Mouse (Mus musculus): ENCODE data around the gene Prmt8.

Gene Prmt8

DNA sequence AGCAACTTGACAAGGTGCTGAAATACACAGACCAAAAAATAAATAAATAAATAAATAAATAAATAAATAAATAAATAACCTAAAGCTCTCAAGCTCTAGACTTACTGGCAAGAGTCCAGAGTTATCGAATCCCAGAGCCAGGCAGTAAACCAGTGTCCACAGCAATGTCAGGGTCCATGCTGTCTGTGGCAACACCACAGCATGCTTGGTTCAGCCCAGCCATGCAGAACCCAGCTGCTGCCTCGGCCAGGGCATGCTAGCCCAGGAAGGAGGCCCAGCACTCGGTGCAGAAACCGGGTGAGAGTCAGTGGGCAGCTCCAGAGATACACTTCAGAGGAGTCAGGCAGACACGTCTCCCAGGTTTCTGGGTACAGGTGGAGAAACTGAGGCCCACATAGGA lies 29.4 kb downstream of the Prmt8 start:
- DNase-seq (ENCODE audit: low spot score), result no peak

GRCm38 (mm10) chr6:127735130-127735981 lies 33.9 kb downstream of the Prmt8 start:
- no peak for DNase-seq (ENCODE audit: low spot score)

DNA sequence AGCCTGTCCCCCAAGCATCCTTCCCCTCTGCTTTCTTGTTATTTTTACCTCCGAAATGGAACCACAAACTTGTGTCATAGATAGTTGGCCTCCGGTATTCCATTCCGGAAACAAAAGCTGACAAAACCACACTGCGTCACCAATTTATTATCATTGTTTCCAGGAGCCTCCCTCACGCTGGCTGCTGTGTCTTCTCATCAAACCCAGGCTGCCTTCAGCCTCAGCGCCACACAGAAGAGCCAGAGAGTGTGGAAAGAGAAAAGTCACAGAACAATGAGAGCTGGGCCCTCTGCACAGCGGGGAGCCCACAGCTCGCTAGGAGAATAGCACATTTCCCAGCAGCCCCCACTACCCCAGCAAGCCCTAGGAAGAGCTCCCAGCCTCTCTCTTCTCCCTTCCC lies 46.1 kb downstream of the Prmt8 start:
- no peak for DNase-seq (ENCODE audit: low spot score)

DNA sequence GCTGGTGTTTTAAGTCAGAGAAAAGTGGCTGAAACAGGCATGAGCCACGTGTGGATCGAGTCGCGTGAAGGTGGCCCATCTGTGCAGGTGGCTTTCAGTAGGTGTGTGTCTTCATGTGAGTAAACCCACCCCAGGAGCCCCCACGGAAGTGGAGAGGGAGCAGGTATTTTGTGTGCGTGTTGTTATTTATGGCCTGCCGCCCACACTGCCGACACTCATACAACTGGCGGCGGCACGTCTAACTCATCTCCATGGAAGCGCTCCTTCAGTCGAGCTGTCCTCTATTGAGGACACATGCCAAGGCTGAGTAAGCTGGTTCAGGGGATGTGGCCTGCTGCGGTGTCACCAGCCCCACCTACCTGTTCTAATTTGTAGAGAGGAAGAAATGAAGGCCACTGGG lies 49.4 kb downstream of the Prmt8 start:
- no peak for DNase-seq (ENCODE audit: low spot score)

GRCm38 (mm10) chr6:127717239-127718137 lies 51.8 kb downstream of the Prmt8 start:
- DNase-seq (ENCODE audit: low spot score), result no peak

- DNase-seq (ENCODE audit: low spot score), result no peak
Observed at GRCm38 (mm10) chr6:127715428-127715827, 53.8 kb downstream of the Prmt8 start.

GRCm38 (mm10) chr6:127714906-127715305 lies 54.4 kb downstream of the Prmt8 start:
- DNase-seq (ENCODE audit: low spot score), result no peak

GRCm38 (mm10) chr6:127708218-127708628 lies 61.0 kb downstream of the Prmt8 start:
- DNase-seq (ENCODE audit: low spot score), result no peak

- no peak for DNase-seq (ENCODE audit: low spot score)
Observed at GRCm38 (mm10) chr6:127701036-127701783, 68.1 kb downstream of the Prmt8 start.

DNA sequence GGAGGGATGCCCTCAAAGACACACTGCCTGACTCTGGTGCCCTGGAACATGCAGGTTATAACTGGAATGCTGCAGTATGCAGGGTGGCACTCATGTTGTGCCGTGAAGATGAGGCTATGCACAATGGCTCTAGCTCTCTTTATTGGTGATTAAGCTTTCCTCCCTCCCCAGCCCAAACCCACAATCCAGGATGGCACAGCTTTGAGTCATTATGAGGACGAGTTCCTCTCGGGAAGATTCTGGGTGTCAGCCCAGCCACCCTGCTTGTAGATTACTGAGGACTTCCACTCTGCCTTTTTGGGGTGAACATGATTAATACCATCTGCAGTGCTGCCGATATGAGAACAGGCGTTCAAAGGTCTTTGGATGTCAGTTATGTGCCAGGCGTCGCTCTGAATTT lies 75.6 kb downstream of the Prmt8 start:
- no peak for DNase-seq (ENCODE audit: low spot score)

- DNase-seq (ENCODE audit: low spot score), result no peak
Observed at GRCm38 (mm10) chr6:127692298-127692697, 77.0 kb downstream of the Prmt8 start.

GRCm38 (mm10) chr6:127687181-127687860 lies 82.0 kb downstream of the Prmt8 start:
- DNase-seq (ENCODE audit: low spot score), result no peak

- DNase-seq (ENCODE audit: low spot score), result no peak
Observed at GRCm38 (mm10) chr6:127684981-127685380, 84.3 kb downstream of the Prmt8 start.

- no peak for DNase-seq (ENCODE audit: low spot score)
Observed at GRCm38 (mm10) chr6:127683561-127683960, 85.7 kb downstream of the Prmt8 start.

GRCm38 (mm10) chr6:127680784-127681183 lies 88.5 kb downstream of the Prmt8 start:
- DNase-seq (ENCODE audit: low spot score), result no peak

DNA sequence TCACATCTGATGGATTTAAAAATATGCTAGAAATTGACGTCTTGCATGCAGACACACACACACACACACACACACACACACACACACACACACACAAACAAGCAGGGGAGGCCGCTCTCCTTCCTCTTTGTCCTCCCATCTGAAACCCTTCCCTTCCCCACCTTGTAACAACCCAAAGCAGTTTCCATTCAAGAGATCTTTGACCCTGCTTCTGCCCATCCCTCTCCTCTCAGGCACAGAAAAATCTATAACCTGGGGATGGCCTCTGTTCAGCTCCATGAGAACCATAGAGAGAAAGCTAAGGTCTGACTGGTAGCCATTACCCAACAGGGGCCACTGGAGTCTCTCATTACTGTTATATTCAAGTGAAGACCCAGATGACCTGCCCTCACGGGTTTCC lies 90.3 kb downstream of the Prmt8 start:
- no peak for DNase-seq (ENCODE audit: low spot score)

GRCm38 (mm10) chr6:127678320-127678719 lies 91.0 kb downstream of the Prmt8 start:
- DNase-seq (ENCODE audit: low spot score), result no peak

DNA sequence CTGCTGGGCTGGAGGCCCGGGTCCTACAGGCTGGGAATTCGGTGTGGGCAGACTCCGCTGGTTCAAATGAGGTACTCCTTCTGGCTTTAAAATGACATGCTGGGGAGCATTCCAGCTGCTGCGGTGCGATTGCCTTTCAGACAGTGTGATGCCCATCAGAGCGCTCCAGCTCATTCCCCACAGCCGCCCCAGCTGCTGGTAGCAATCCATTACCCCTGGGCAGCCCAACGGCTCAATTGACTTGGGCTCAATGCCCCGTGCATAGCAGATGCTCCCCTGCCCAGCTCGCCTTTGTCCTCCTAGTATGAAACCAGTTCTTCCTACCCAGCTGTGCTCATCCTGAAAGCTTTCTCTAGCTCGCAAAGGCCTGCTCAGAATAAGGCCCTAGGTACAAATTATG lies 92.4 kb downstream of the Prmt8 start:
- no peak for DNase-seq (ENCODE audit: low spot score)

DNA sequence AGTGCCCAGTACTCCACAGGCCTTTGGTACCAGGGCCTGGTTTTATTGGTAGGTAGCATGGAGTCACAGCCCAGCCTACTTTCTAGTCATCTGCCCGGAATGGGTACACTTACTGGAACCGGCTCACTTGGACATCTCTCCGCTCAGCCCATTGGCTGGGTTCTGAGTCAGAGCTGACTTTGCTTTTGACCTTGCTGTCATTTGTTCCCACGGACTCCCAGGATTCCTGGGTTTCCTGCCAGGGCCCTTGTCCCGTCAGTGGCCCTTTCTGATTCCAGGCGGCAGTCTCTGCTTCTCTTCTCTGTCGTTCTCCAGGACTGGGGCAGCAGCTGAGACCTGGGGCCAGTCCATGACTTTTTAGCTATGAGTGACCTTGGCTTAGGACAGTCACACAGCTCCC lies 97.2 kb downstream of the Prmt8 start:
- no peak for DNase-seq (ENCODE audit: low spot score)

DNA sequence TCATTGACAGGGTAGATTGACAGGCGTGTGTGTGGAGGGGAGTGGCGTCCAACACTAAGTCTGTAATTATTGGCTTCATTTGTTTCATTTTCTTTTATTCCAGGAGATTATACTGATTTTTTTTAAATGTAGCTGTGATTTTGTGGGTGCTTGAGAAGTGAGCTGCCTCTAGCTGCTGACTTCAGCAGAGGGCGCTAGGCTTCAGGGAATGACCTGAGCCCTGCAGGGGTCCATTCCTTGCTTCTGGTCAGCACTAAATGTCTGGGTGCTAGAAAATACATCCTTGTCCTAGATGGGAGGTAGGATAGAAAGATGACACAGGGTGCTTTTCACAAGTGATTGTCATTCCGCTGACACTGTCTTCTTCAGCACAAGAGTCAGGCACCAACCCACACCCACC lies 99.2 kb downstream of the Prmt8 start:
- no peak for DNase-seq (ENCODE audit: low spot score)

DNA sequence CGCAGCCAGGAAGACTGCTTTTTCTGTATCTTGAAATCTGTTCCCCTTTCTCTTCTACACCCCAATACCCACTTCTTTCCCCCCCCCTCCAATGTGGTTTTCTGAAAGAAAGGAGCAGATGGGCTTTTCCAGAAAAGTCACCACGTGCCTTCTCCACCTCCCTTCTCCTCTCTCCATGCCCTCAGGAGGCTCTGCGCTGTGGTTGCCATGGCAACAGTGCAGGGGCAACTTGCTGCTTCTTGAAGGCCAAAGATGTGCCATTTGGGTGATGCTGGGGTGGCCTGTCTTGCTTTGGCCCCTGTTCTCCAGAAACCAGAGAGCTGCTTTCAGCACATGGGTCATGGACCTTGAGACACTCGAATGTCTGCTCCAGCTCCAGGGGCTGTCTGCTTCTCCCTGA lies 100.0 kb downstream of the Prmt8 start:
- no peak for DNase-seq (ENCODE audit: low spot score)

- no peak for DNase-seq (ENCODE audit: low spot score)
Observed at GRCm38 (mm10) chr6:127663263-127663662, 106.0 kb downstream of the Prmt8 start.
